Mouse (Mus musculus) heart, adult 11 months (tissue): ENCODE results near the gene Snrpg.
"Not testable (repeated sequence)": the region's sequence is repeated elsewhere in the genome, so short reads cannot be mapped to it uniquely, and the experiment has no call there.

Experiments used
- DNase-seq: peaks from one replicate; pipeline ENCODE4 v3.0.0; 2022

The Snrpg gene

DNA sequence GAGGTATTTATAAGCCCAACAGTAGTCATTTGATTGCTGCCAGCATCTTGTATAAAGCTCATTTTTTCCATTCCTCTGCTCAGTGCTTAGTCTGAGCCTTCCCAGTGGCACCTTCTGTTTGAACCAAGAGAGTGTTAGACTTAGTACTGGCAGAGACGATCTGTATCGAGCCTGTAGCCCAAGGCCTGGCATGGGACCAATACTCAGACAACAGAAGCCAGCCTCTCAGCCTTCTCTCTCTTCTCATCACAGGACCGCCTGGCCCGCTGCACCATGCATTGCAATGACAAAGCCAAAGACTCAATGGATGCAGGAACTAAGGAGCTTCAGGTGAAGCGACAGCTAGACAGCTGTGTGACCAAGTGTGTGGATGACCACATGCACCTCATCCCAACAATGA lies 2.6 kb upstream of the Snrpg start:
- no peak for DNase-seq

DNA sequence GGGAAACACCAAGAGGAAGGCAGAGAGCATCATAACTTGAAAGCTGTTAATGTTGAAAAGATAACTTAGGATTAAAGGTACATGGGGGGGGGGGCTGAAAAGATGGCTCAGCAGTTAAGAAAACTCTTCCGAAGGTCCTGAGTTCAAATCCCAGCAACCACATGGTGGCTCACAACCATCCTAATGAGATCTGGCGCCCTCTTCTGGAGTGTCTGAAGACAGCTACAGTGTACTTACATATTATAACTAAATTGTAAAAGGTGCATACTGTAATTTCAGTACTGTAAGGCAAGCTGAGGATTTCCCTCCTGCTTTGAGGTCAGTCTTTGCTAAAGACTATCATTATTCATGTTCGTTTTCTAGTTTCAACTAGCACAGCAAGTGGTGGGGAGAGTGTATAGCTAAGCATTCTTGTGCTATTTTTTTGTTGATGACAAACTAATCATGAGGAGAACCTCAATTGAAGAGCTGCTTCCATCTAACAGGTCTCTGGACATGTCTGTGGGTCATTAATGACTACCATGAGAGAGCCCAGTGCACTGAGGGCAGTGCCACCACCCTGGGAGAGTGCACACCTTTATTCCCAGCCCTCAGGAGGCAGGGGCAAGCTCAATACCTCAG lies 901 bp upstream of the Snrpg start:
- no peak for DNase-seq

DNA sequence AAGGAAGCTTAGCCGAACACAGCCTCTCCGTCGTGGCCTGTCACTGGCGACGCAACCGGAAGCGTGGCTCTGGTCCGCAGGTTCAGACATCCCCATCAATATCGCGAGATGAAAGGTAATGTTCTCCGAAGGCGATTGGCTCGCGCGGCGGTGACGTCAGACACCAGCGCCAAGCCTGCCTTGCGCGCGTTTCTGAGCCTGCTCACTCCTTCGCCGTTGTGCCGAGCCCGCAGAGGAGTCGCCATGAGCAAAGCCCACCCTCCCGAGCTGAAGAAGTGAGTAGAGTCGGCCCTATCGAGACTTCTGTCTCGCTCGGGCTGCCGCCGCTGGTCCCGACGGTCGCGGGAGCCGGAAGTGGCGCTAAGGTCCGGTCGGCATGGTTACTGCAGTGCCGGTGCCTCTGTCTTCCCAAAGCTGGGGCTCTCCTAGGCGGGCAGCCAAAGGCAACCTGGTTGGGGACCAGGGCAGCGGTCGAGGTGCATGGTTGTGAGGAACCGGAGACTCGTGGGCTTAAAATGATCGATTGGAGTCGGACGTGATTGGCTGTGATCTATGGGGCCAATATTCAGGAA lies 322 bp downstream of the Snrpg start:
- DNase-seq: peak; percentile 100

DNA sequence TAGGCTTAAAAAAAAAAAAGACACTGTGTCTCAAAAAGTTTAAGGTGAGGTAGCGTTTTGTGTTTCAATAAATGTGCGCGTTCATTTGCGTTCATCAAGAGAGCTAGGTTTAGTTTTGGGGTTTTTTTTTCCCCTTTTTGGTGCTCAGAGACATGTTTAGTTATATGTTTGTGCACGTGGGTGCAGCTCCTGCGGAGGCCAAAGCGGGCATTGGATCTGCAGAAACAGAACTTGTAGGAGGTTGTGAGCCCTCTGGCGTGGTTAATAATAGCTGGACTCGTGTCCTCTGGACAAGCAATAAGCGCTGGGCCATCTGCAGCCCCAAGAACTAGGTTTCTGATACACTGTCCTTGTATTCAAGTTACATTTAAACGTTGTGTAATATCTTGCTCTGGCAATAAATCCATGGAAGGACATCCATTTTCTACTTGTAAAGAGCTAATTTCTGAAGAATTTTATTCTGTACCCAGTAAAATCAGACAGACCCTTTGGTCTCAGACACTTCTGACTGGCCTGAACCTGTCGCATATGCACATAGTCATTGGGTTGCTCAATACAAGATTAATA lies 929 bp downstream of the Snrpg start:
- DNase-seq: no peak

DNA sequence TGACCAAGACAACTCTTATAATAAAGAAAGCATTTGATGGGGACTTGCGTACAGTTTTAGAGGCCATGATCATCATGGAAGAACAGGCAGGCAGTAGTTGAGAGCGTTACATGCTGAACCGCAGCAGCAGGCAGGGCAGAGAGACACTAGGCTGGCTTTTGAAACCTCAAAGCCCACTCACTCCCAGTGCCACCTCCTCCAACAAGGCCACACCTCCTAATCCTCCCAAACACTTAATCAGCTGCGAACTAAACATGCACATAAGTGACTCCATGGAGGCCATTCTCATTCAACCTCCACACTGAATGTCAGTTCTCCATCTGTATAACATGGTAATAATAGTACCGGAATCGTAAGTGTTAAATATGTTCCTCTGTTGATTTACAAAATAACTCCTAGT lies 2.5 kb downstream of the Snrpg start:
- DNase-seq: no peak

DNA sequence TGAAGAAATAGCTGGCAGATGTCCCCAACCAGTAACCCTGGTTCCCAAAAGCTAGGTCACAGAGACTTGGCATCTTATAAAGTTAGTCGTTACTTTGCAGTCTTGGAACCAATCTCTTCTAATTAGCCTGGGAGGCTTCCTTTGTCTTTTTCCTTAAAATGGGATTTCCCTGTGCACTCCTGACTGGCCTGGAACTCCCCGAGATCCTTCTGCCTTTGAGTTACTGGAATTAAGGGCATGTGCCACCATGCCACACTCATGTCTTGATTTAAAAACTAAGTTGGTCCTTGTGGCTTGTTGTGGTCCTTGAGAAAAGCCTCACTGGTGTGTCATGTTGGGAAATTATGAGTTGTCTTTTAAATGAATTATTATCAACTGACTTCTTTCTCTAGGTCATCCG lies 7.2 kb downstream of the Snrpg start:
- DNase-seq: no peak

DNA sequence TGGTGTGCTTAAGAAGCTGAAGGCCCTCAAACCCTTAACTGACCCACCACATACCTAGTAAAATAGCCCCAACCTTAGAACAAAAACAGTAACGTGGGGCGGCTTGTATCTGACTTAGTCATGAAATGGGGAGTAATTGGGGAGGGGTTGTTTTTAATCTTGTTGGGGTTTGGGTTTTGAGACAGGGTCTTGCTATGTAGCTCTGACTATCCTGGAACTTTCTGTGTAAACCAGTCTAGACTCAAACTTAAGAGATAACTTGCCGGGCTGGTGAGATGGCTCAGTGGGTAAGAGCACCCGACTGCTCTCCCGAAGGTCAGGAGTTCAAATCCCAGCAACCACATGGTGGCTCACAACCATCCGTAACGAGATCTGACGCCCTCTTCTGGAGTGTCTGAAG lies 9.0 kb downstream of the Snrpg start:
- DNase-seq: not testable (repeated sequence)

DNA sequence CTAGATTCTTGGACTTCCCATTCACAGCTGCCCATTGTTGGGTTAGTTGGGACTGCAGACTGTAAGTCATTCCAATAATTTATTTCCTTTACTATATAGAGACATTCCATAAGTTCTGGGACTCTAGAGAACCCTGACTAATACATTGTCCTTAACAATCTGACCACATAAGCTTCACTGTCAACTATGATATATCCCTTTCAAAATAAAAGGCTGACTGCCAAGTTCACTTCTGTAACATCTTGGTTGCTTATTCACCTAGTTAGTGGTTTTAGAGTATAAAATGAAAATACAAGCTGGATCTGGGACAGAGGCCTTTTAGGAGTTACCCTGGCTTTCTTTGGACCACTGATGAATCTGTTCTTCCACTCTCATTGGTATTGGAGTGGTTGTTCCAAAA lies 11.4 kb downstream of the Snrpg start:
- DNase-seq: no peak

DNA sequence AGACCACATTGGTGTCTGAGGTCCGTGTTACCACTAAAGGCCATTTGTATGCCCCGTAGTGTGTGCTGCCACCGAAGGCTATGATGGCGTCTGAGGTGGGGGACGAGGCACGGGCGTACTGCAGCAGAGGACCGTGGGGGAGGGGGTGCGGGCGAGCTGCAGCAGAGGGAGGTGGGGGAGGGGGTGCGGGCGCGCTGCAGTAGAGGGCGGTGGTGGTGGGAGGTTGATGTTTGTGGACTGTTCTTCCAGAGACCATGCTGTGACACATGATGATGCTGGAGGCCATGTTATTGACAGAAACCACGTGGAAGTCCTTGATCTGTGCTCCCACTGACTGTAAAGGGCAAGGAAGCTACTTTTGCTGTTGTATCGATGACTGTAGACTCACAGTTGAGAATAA lies 12.3 kb downstream of the Snrpg start:
- no peak for DNase-seq

DNA sequence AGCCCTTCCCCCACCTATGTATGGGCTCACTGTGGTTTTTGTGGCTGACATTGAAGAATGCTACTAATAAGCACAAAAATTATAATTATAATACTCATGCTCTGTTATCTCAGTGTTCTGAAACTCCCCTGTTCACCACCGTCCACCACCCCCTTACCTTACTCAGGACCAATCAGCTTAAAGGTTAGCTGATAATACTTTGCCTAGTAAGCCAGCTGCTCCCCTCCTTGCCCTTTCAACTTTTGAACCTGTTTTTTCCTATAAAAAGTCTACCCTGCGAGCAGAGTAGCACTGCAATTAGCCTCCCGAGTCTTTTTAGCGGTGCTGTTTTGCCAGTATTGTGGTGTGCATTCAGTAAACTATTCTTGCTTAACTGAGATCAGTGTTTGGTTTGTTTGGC lies 13.6 kb downstream of the Snrpg start:
- no peak for DNase-seq

DNA sequence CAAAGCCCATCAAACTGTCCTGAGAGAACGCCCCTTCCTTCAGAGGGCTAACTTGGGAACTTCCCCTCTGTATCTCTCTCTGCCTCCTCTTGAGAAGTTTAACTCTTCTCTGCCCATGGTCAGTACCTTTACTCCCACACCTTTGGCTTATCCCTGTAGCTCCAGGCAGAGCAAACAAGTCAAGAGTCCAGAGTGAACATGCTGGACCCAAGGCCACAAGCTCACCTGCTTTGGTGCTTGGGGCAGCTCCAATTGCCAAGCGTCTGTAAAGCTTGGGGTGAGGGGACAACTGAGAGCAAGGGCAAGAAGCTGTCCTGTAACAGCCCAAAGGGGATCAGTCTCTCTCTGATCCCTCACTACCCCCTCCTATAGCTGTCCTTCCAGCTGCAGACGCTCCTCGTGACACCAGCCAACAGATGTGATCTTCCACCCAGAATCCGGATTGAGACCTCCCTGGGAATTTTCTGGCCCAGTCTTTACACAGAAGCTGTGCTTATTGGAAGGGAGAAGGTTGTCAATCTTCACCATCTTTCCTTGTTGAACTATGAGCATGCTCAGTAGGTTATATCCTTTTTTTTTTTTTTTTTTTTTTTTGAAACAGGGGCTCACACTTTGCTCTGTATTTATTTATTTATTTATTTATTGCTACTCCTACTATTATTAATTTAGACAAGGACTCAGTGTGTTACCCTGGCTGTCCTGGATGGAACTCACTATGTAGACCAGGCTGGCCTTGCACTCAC lies 14.4 kb downstream of the Snrpg start:
- no peak for DNase-seq

DNA sequence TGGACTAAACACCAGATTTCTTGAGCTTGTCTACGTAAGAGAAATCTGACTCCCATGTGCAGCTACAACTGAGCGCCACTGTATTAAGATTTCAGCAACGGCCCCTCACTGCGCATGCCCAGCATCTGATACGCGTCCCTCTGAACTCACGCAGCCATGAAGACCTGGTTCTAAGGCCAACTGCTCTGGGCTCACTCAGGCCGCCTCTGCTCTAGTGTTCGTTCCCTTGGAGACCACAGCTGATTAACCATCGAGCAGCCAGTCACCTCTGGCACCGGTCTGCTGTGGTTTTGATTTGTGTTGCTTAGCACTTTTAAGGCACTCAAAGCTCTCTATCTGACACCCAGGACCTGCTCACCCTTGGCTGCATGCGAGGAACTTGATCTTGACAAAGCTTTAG lies 16.2 kb downstream of the Snrpg start:
- no peak for DNase-seq

DNA sequence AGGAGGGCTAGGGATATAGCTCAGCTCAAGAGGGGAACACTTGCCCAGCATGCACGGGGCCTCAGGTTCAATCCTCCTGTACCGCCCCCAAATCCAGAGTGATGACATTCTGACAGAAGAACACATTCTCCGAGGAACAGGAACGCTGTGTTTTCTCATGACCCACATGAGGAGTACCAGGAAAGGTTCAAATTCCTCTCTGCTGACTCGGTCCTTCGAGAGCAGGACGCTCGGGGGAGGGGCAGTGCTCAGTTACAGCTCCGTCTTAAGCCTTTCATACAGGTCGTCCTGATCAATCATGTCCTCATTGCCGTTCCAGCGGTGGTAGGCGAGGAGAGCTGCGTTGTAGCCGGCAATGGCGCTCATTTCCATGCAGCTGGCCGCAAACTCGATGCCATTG lies 17.4 kb downstream of the Snrpg start:
- peak; percentile 88 for DNase-seq

DNA sequence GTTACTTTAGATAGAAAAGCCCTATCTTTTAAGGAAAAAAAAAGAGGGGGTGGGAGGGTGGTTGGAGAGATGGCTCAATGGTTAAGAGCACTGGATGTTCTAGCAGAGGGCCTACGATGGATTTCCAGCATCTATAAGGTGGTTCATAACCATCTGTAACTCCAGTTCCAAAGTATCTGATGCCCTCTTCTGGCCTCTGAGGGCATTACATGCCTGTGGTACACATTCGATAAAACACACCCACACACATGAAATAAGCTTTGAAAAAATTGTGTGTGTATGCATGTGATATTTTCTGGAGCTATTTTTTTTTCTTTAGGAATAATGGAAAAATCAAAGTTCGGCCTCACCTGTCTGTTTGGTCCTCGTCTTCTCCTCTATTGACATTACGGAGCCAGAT lies 20.2 kb downstream of the Snrpg start:
- no peak for DNase-seq

DNA sequence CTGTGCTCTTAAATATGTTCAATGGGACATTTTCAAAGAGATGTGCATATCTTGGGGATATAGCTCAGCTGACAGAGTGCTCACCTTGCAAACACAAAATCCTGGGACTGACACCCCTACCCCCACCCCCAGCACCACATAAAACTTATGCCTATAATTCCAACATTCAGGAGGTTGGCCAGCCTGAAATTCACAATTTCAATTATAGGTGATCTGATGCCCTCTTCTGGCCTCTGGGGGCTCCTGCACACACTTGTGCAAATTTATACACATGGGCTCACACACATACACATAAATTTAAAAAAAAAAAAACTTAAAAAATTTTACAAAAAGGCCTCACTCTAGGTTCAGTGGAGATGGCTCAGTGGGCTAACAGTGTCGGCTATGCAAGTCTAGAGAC lies 22.1 kb downstream of the Snrpg start:
- no peak for DNase-seq

DNA sequence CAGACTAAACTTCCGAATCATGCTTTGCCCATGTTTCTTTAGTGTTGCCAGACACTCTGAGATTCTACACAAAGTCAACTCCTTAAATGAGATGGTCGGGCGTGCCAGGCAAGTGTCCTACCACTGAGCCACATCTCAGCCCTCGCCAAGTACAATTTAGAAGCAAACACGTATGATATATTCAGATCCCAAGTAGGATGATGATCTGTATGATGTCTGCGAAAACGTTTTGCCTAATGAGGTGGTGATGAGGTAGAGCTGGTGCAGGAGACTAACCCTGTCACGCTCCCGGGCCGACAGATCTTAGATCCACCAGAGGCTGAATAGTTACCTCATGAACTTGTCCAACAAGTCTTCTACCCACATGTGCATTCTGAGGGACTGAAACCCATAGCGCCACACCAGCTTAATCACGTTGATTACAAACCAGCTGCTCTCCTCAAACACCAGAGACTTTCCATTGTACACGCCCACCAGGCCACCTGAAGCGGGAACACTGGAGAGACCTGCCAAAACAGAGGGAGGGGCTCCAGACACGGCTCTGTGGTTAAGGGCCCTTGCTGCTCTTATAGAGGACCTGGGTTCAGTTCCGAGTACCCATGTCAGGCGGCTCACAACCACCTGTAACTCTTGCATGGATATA lies 23.1 kb downstream of the Snrpg start:
- peak; percentile 82 for DNase-seq

DNA sequence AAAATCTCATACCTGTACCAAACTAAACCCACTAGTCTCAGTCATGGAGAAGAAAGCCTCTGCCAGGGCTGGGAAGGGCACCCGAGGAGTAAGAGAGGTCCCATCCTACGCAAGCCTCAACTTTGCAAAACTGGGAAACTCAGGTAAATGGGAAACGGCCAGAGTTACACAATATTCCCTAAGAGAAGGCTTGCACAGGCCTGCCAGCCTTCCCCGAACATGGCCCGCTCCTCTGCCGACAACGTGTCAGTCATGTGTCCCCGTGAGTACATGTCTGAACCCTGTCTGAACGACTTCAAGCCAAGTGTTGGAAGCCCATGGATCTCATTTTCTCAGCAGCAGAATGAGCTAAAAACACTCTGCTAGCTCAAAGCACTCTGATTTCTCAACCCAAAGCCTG lies 23.9 kb downstream of the Snrpg start:
- peak; percentile 80 for DNase-seq

DNA sequence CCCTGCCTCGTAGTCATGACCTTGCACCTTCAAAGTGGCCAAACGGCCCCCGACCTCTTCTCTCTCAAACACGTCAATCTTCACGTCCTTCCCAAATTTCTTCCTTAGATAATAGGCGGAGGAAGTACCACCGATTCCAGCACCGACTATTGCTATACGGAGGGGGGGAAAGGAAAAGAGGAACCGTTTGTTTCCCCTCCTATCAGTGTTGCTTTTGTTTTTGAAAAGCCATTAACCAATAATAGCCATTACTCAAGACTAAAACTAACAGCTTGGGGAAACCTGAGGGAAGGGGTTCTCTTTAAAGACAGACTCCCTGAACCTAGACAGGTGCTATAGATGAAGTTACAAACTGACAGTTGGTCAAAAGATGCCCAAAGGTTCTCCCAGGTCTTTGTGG lies 24.9 kb downstream of the Snrpg start:
- DNase-seq: no peak

DNA sequence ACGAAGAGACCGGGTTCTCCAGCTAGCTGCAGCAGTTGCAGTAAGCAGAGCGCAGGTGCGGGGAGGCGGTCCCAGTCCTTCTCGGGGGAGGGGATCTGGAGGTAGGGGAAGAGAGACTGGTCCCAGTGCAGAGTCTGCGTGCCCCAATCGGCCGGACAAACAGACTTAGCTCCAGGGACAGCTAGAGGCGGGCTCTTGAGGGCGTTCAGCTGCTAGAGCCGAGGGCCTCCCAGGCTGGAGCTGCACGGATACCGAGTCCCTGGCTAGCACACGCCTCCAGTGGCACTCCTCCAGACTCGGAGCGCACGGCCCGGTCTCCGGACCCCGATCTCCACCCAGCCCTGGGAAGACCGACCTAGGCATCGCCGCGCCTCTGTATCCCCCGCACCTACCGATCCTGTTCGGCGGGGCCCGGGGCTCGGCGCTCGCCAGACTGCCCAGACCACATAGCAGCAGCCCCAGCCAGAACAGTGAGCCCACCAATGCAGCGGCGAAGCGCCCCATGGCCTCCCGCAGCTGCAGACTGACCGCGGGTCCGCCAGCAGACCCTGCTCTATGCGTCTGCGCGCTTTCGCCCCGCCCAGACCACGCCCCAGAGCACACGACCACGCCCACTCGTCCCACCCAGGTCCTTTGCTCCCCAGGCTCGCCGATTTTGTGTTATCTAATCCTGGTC lies 25.6 kb downstream of the Snrpg start, which contains the start of gene Pcyox1:
Gene Pcyox1 (minus strand): TSS at position 574 of the 676 bp plus-strand sequence.
- DNase-seq: peak; percentile 99

DNA sequence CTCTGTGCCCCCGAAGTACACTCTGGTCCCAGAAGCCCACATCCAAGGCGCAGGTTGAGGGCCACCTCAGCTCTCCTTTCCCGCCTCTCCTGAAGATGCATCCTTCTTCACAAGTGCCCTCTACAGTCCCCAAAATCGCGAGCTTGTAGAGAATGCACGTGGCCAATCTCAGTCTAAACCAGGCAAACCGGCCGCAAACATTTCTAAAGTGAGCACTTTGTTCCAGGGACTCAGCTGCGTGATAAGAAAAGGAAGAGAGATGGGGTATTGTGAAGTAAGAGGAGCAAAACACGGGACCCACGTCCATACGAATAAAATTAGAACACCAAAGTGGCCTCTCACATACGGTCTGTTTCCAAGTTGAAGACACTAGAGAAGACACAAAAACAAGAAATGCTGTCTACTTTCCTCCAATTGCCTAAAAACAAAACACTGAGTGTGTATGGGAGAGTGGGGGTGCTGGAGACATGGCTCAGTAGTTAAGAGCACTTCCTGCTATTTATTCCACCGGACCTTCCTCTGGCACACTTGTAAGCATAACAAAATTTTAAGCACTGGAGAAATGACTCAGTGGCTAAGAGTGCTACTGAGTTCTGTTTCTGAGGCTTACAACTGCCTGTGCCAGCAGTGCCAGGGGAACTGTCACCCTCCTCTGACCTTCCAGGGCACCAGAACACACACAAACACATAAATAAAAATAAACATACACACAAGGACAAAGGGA lies 26.3 kb downstream of the Snrpg start:
- no peak for DNase-seq

DNA sequence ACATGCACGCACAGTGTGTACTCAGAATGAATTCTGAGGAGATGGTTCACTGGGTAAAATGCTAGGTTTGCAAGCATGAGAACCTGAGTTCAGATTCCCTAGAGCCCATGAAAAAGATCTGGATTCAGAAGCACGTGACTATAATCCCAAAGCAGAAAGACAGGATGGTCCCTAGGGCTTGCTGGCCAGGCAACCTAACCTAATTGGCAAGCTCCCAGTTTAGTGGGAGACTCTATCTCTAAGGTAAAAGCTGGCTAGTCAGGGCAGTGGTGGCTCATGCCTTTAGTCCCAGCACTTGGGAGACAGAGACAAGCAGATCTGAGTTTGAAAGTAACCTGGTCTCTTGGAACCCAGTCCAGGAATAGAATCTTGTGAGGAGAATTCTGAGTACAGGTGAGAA lies 27.9 kb downstream of the Snrpg start:
- peak; percentile 66 for DNase-seq

DNA sequence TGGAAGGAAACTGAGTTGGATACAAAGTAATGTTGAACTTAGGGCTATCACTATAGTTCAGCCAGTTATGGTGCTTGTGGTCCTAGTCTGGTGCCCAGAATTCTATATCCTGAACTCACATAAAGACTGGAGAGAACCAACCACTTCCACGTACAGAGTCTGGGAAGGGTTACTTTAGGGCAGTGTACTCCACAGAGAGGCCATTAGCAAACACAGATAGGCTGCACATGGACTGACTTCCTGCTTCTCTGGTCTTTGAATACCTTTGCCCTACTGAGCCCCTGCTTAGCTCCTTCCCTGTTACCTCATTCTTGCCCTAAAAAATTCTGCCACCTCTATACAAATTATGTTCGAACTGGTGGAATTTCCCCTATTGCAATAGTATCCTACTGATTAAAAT lies 28.9 kb downstream of the Snrpg start:
- peak; percentile 57 for DNase-seq
